Mouse (Mus musculus) megakaryocyte, embryonic 14.5 days (primary cell): ENCODE results near the gene Adamts15. TPM values are rescaled to one million over a fixed set of nuclear protein-coding genes. Genes with fewer than 3 reads are reported as not detected.

Experiments used
- H3K27me3 ChIP-seq: replicated peaks from 2 replicates; pipeline ENCODE3; 2012; ENCODE audit warnings: inconsistent platforms
- H3K36me3 ChIP-seq: replicated peaks from 2 replicates; pipeline ENCODE3; 2012; ENCODE audit warnings: low read length, inconsistent platforms, mixed read lengths
- H3K4me1 ChIP-seq: 2 replicates; pipeline ENCODE4 v1.6.1; 2012; ENCODE audit warnings: inconsistent platforms
- H3K4me3 ChIP-seq: replicated peaks from 2 replicates; pipeline ENCODE3; 2012; ENCODE audit warnings: moderate library complexity, mild to moderate bottlenecking, inconsistent platforms
- H3K9me3 ChIP-seq: 2 replicates; pipeline ENCODE4 v1.6.1; 2012; ENCODE audit warnings: inconsistent platforms
- FLI1 ChIP-seq: IDR thresholded peaks from 2 replicates; pipeline ENCODE4 v1.6.1; 2012; ENCODE audit warnings: low read length, inconsistent platforms, mixed read lengths
- GATA1 ChIP-seq: IDR thresholded peaks from 3 replicates; pipeline ENCODE4 v1.6.1; 2012; ENCODE audit warnings: mixed read lengths, low read length, inconsistent platforms, borderline replicate concordance
- polyA plus RNA-seq: library from polyadenylated mRNA; stranded (reverse); fragments of >175 nt; gene quantifications from 2 replicates; pipeline ENCODE4 v1.2.3, GENCODE M21; 2012; ENCODE audit warnings: low replicate concordance; ENCODE audit not compliant: insufficient read depth

The Adamts15 gene
- polyA plus RNA-seq, 1 experiment: 0.07 TPM

- TF ChIP-seq FLI1 (no peak), GATA1 (no peak)
- H3K9me3 ChIP-seq: no peaks in the 10 kb centered on the region
- peaks cover 52% of the 10 kb centered on the region for H3K27me3 ChIP-seq
- H3K4me1 ChIP-seq: no peaks in the 10 kb centered on the region
- H3K4me3 ChIP-seq: no peak overlapping the region
- H3K36me3 ChIP-seq: no peaks in the 10 kb centered on the region
These were observed 28.3 kb upstream of the Adamts15 start for GRCm38 (mm10) chr9:30950592-30950991.

DNA sequence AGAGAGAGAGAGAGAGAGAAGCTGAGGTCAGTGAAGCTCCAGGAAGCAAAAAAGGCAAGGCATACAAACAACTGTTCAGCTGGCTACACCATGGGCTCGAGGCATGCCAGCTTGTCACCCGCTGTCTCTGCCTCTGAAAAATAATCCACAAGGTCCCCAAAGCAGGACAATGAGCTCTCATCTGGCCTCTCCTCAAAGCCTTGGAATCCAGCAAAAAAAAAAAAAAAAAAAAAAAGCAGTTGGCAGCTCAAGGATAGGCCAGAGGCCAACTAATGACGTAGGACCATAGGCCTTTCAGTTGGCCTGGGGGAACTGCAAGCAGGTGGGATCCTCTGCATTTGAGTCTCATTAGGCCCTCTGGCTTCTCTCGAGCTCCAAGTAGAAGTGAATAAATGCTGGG lies 27.7 kb upstream of the Adamts15 start:
- Histone ChIP-seq H3K9me3 (no peaks in the 10 kb centered on the region), H3K36me3 (no peaks in the 10 kb centered on the region), H3K4me3 (no peak overlapping the region), H3K4me1 (no peaks in the 10 kb centered on the region), H3K27me3 (peaks cover 50% of the 10 kb centered on the region)
- TF ChIP-seq GATA1: no peak

DNA sequence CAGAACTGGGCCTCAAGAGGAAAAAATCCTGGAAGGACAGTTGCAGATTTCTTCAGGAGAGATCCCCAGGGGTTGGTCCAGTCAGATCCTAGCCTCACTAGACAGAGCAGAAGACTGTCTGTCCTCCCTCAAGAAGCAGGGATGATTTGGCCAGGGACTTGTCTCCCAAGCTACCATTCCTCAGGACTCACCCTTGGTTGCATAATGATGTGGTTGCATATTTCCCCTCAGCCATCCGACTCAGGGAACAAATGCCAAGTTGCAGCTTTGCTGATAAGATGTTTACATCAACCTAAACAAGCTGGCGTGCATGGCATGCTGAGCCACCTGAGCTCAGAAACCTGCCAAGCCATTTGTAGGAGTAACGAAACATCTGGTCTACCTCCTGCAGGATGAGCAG lies 27.2 kb upstream of the Adamts15 start:
- TF ChIP-seq FLI1 (no peak), GATA1 (no peak)

DNA sequence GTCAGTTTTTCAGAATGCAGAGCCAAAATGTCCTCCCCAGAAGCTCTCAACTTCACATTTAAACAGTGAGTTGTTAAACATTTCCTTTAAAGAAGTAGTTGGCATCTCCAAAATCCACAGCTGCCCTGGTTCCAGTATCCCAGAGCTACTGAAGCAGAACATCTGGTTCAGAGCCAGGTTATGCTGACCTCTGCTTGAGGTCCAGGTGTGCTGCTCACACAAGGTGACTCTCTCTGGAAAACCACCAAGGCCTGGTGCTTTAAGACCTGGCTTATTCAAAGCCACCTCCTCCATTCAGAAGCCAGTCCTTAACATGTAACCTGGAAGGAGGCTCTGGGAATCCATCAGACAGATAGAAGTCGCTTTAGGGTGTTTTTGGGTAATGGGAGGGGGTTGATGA lies 23.0 kb upstream of the Adamts15 start:
- no peak for TF ChIP-seq GATA1
- no peak for TF ChIP-seq FLI1
- no peak overlapping the region for H3K4me3 ChIP-seq
- no peaks in the 10 kb centered on the region for H3K36me3 ChIP-seq
- no peaks in the 10 kb centered on the region for H3K9me3 ChIP-seq
- H3K27me3 ChIP-seq: peaks cover 75% of the 10 kb centered on the region
- peaks cover 13% of the 10 kb centered on the region for H3K4me1 ChIP-seq

More for the DNA sequence above, 27.2 kb upstream of the Adamts15 start:
- Histone ChIP-seq H3K9me3 (no peaks in the 10 kb centered on the region), H3K27me3 (peaks cover 50% of the 10 kb centered on the region), H3K4me3 (no peak overlapping the region), H3K36me3 (no peaks in the 10 kb centered on the region), H3K4me1 (no peaks in the 10 kb centered on the region)

GRCm38 (mm10) chr9:30944234-30944633 lies 22.0 kb upstream of the Adamts15 start:
- TF ChIP-seq GATA1 (no peak), FLI1 (no peak)
- Histone ChIP-seq H3K9me3 (no peaks in the 10 kb centered on the region), H3K4me1 (peaks cover 13% of the 10 kb centered on the region), H3K4me3 (no peak overlapping the region), H3K36me3 (no peaks in the 10 kb centered on the region), H3K27me3 (peaks cover 75% of the 10 kb centered on the region)

- TF ChIP-seq FLI1 (no peak), GATA1 (no peak)
- Histone ChIP-seq H3K4me1 (peaks cover 13% of the 10 kb centered on the region), H3K36me3 (no peaks in the 10 kb centered on the region), H3K9me3 (no peaks in the 10 kb centered on the region), H3K4me3 (peak overlapping the region; percentile 83), H3K27me3 (peaks cover 76% of the 10 kb centered on the region)
These were observed 21.1 kb upstream of the Adamts15 start for GRCm38 (mm10) chr9:30943341-30943740.

DNA sequence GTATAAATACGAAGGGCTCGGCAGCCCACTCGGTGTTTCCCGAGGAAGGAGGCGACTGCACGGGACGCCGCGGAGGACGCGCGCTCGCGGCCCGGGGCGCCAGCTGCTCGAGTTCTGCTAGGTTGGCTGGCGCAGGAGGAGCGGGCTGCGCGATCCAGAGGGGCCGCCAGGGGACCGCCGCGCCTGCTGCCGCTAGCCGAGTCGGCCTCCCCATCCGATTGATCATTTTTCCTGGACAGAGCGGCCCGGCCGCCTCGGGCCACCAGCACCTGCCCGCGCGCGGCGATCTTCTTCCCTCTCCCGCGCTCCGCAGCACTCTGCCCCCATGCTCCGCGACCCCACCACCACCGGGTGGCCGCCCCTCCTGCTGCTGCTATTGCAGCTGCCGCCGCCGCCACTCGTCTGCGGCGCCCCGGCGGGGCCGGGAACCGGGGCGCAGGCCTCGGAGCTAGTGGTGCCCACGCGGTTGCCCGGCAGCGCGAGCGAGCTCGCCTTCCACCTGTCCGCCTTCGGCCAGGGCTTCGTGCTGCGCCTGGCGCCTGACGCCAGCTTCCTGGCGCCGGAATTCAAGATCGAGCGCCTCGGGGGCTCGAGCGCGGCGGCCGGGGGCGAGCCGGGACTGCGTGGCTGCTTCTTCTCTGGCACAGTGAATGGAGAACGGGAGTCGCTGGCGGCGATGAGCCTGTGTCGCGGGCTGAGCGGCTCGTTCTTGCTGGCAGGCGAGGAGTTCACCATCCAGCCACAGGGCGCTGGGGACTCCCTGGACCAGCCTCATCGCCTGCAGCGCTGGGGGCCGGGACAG lies 20.5 kb upstream of the Adamts15 start, which contains the start of gene Adamts8:
Adamts8 (plus strand) TSS at position 51 of the 802 bp plus-strand sequence.
- Histone ChIP-seq H3K4me3 (peak within 1 kb of the TSS; percentile 83), H3K9me3 (no peaks in the 10 kb centered on the region), H3K4me1 (peaks cover 13% of the 10 kb centered on the region), H3K36me3 (no peaks in the 10 kb centered on the region), H3K27me3 (peaks cover 76% of the 10 kb centered on the region)
- TF ChIP-seq FLI1 (no peak), GATA1 (no peak)

GRCm38 (mm10) chr9:30940328-30940727 lies 18.1 kb upstream of the Adamts15 start:
- H3K9me3 ChIP-seq: no peaks in the 10 kb centered on the region
- peaks cover 71% of the 10 kb centered on the region for H3K27me3 ChIP-seq
- no peaks in the 10 kb centered on the region for H3K36me3 ChIP-seq
- no peak overlapping the region for H3K4me3 ChIP-seq
- peaks cover 13% of the 10 kb centered on the region for H3K4me1 ChIP-seq
- TF ChIP-seq FLI1 (no peak), GATA1 (no peak)

- Histone ChIP-seq H3K4me3 (no peak overlapping the region), H3K27me3 (peaks cover 46% of the 10 kb centered on the region), H3K4me1 (no peaks in the 10 kb centered on the region), H3K36me3 (no peaks in the 10 kb centered on the region), H3K9me3 (no peaks in the 10 kb centered on the region)
- no peak for TF ChIP-seq GATA1
- no peak for TF ChIP-seq FLI1
These were observed 14.6 kb upstream of the Adamts15 start for GRCm38 (mm10) chr9:30936674-30937438.

- TF ChIP-seq FLI1: no peak
- TF ChIP-seq GATA1: no peak
- H3K36me3 ChIP-seq: no peaks in the 10 kb centered on the region
- H3K9me3 ChIP-seq: no peaks in the 10 kb centered on the region
- H3K4me1 ChIP-seq: no peaks in the 10 kb centered on the region
- H3K27me3 ChIP-seq: peaks cover 30% of the 10 kb centered on the region
- H3K4me3 ChIP-seq: no peak overlapping the region
These were observed 12.6 kb upstream of the Adamts15 start for GRCm38 (mm10) chr9:30934827-30935226.
